Mouse (Mus musculus): Measurements from ENCODE around the gene Tnni3. TPM values are rescaled to one million over a fixed set of nuclear protein-coding genes. Genes with fewer than 3 reads are reported as not detected.

Gene Tnni3
- polyA plus RNA-seq, 1 experiment = 13.3 TPM

DNA sequence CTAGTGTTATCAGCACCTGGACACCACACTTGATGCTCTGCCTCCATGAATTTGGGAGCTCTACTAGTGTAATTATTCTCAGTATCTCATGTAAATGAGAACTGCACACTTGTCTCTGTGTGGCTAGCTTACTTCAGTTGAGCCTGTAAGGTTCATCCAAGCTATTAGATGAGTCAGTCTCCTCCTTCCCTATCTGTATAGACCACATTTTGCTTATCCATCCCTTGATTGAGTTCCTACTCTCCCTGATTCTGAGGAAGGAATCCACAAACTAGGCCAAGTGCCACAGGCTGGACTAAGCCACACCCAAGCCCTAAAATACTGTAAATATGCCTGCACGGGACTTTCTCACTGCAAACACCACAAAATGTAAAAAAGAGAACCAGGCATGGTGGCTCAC is 30.0 kb downstream of the Tnni3 start:
- Histone ChIP-seq H3ac (ENCODE audit: control insufficient read depth, insufficient read length) (no peak overlapping the region), H3K36me3 (ENCODE audit: control insufficient read depth, insufficient read depth) (peaks cover 19% of the 10 kb centered on the region), H3K27me3 (ENCODE audit: control insufficient read depth, insufficient read depth, insufficient read length) (no peaks in the 10 kb centered on the region)

DNA sequence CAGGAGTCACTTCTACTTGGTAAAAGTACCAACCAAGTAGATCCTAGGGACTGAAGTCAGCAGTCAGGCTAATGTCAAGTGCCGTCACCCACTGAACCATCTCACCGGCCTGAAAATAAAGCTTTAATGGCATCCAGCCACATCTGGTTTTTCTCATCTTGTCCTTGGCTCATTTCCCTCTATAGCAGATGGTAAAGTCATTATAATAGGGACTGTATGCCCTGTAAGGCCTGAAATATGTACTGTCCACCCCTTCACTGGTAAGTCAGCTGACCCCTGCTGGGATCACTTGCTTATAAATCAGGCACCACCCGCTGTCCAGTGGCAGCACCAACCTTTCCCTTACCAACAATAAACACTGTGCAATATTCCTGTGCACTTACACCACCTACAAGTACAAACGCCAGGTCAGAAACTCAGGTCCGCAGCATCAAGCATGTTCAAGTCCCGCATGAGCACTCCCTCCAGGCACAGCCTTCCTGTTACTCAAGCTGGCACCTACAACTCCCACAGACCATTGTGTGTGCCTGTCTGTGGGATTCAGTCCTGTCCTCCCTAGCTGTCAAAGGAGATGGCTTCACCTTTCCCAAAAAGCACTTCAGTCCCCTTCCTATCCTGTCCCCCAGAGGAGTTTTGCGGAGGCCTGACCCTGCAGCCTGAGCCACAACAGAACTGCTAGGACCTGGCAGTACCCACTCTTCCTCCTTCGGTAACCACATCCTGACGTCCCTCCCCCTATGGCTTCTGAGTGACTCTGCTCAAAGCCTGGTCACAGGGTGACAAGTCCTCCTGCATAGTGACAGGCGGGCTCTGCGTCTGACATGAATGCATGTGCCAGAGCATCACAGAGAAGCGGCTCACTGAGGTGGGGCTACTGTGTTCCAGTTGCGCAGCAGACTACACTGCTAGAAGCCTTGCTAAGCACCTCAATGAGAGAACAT is 31.5 kb downstream of the Tnni3 start:
- peaks cover 23% of the 10 kb centered on the region for H3K36me3 ChIP-seq (ENCODE audit: control insufficient read depth, insufficient read depth)
- peak overlapping the region; percentile 18 for H3K4me2 ChIP-seq (ENCODE audit: low read depth)
- H3K79me2 ChIP-seq (ENCODE audit: control insufficient read depth, insufficient read depth) = peaks cover 61% of the 10 kb centered on the region
- TF ChIP-seq POLR2AphosphoS2 (IDR thresholded peaks at IDR 0.05; ENCODE audit: insufficient read length, low read depth) (no peak), POLR2A (IDR thresholded peaks at IDR 0.05; ENCODE audit: insufficient read length, low read depth) (no peak), USF1 (IDR thresholded peaks at IDR 0.05; ENCODE audit: low read depth) (peak; percentile 31), REST (IDR thresholded peaks at IDR 0.05; ENCODE audit: insufficient read depth, insufficient read length) (no peak), E2F4 (IDR thresholded peaks at IDR 0.05; ENCODE audit: insufficient read depth) (no peak), MAX (IDR thresholded peaks at IDR 0.05; ENCODE audit: low read depth) (no peak), CEBPB (IDR thresholded peaks at IDR 0.05; ENCODE audit: insufficient read depth, poor library complexity, severe bottlenecking) (no peak)
- no peak overlapping the region for H3K4me3 ChIP-seq
- H3ac ChIP-seq (ENCODE audit: control insufficient read depth, insufficient read length) = no peak overlapping the region
- H3K27me3 ChIP-seq (ENCODE audit: control insufficient read depth, insufficient read depth, insufficient read length) = no peaks in the 10 kb centered on the region

More for the DNA sequence above, 30.0 kb downstream of the Tnni3 start:
- Histone ChIP-seq H3K4me3 (no peak overlapping the region), H3K4me2 (ENCODE audit: low read depth) (no peak overlapping the region), H3K79me2 (ENCODE audit: control insufficient read depth, insufficient read depth) (peaks cover 66% of the 10 kb centered on the region)
- TF ChIP-seq REST (IDR thresholded peaks at IDR 0.05; ENCODE audit: insufficient read depth, insufficient read length) (no peak), USF1 (IDR thresholded peaks at IDR 0.05; ENCODE audit: low read depth) (no peak), E2F4 (IDR thresholded peaks at IDR 0.05; ENCODE audit: insufficient read depth) (no peak), MYOD1 (IDR thresholded peaks at IDR 0.05; ENCODE audit: control insufficient read depth in 1 of 3, insufficient read length in 2 of 3, low read depth in 2 of 3) (no peak), POLR2AphosphoS2 (IDR thresholded peaks at IDR 0.05; ENCODE audit: insufficient read length, low read depth) (no peak), MYOG (IDR thresholded peaks at IDR 0.05; ENCODE audit: control insufficient read depth in 1 of 3, insufficient read depth in 1 of 3, insufficient read length in 2 of 3, low read depth in 2 of 3) (no peak), POLR2A (IDR thresholded peaks at IDR 0.05; ENCODE audit: insufficient read length, low read depth) (no peak), SRF (IDR thresholded peaks at IDR 0.05; ENCODE audit: control insufficient read depth, insufficient read length, low read depth) (no peak), CEBPB (IDR thresholded peaks at IDR 0.05; ENCODE audit: insufficient read depth, poor library complexity, severe bottlenecking) (no peak), TCF3 (IDR thresholded peaks at IDR 0.05; ENCODE audit: insufficient read length, low read depth) (no peak), TCF12 (IDR thresholded peaks at IDR 0.05; ENCODE audit: insufficient read depth, poor library complexity, severe bottlenecking) (no peak), MAX (IDR thresholded peaks at IDR 0.05; ENCODE audit: low read depth) (no peak)

DNA sequence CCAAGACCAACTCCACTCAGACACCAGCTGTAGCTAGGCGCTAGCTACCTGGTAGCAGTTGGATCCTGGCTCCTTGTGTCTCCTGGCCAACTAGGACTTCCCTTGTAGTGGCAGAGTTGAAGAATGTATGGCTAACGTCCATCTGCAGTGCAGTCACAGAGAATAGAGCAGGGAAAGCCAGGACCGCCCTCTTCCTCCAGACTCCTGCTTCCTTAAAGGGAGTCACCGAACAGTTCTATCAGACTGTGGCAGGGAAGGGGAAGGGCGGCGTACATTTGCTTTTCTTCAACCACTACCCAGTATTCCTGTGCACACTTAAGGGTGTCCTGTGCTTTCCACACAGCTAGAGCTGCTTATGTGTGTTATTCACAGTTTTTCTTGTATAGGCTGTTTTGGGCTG is 32.7 kb downstream of the Tnni3 start:
- Histone ChIP-seq H3K27me3 (ENCODE audit: control insufficient read depth, insufficient read depth, insufficient read length) (no peaks in the 10 kb centered on the region), H3K36me3 (ENCODE audit: control insufficient read depth, insufficient read depth) (peaks cover 22% of the 10 kb centered on the region), H3K4me2 (ENCODE audit: low read depth) (peak overlapping the region; percentile 43), H3ac (ENCODE audit: control insufficient read depth, insufficient read length) (no peak overlapping the region), H3K4me3 (no peak overlapping the region), H3K79me2 (ENCODE audit: control insufficient read depth, insufficient read depth) (peaks cover 48% of the 10 kb centered on the region)
- no peak for TF ChIP-seq TCF3 (IDR thresholded peaks at IDR 0.05; ENCODE audit: insufficient read length, low read depth)
- peak in 1 of 3 experiments; percentile 26 for TF ChIP-seq MYOD1 (IDR thresholded peaks at IDR 0.05; ENCODE audit: control insufficient read depth in 1 of 3, insufficient read length in 2 of 3, low read depth in 2 of 3)

DNA sequence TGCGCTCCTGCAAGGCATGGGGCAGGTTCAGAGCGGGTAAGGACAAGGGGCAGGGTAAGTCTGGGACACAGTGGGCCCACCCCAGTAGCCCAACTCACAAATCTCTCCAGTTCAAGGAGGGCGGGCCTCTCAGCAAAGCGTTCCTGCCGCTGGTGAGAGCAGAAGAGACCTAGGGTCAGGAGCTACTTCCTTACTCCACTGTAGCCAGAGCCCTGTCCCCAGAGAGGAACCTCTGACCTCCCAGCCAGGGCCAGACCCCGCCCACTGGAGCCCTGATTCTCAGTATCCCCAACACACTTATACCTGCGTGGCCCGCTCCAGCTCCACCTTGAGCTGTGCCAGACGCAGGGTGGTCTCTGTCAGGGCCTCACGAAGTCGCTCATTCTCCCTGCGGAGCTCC is 41.7 kb downstream of the Tnni3 start:
- Histone ChIP-seq H3K27me3 (ENCODE audit: control insufficient read depth, insufficient read depth, insufficient read length) (no peaks in the 10 kb centered on the region), H3ac (ENCODE audit: control insufficient read depth, insufficient read length) (no peak overlapping the region), H3K4me3 (no peak overlapping the region), H3K36me3 (ENCODE audit: control insufficient read depth, insufficient read depth) (peaks cover 2% of the 10 kb centered on the region), H3K79me2 (ENCODE audit: control insufficient read depth, insufficient read depth) (no peaks in the 10 kb centered on the region), H3K4me2 (ENCODE audit: low read depth) (no peak overlapping the region)
- no peak for TF ChIP-seq SRF (IDR thresholded peaks at IDR 0.05; ENCODE audit: control insufficient read depth, insufficient read length, low read depth)
- TF ChIP-seq USF1 (IDR thresholded peaks at IDR 0.05; ENCODE audit: low read depth) = no peak
- no peak for TF ChIP-seq POLR2AphosphoS2 (IDR thresholded peaks at IDR 0.05; ENCODE audit: insufficient read length, low read depth)
- no peak for TF ChIP-seq POLR2A (IDR thresholded peaks at IDR 0.05; ENCODE audit: insufficient read length, low read depth)
- TF ChIP-seq MYOG (IDR thresholded peaks at IDR 0.05; ENCODE audit: control insufficient read depth in 1 of 3, insufficient read depth in 1 of 3, insufficient read length in 2 of 3, low read depth in 2 of 3) = no peak
- no peak for TF ChIP-seq TCF12 (IDR thresholded peaks at IDR 0.05; ENCODE audit: insufficient read depth, poor library complexity, severe bottlenecking)
- no peak for TF ChIP-seq MAX (IDR thresholded peaks at IDR 0.05; ENCODE audit: low read depth)
- no peak for TF ChIP-seq REST (IDR thresholded peaks at IDR 0.05; ENCODE audit: insufficient read depth, insufficient read length)
- TF ChIP-seq MYOD1 (IDR thresholded peaks at IDR 0.05; ENCODE audit: control insufficient read depth in 1 of 3, insufficient read length in 2 of 3, low read depth in 2 of 3) = no peak
- no peak for TF ChIP-seq CEBPB (IDR thresholded peaks at IDR 0.05; ENCODE audit: insufficient read depth, poor library complexity, severe bottlenecking)
- no peak for TF ChIP-seq E2F4 (IDR thresholded peaks at IDR 0.05; ENCODE audit: insufficient read depth)
- no peak for TF ChIP-seq TCF3 (IDR thresholded peaks at IDR 0.05; ENCODE audit: insufficient read length, low read depth)

DNA sequence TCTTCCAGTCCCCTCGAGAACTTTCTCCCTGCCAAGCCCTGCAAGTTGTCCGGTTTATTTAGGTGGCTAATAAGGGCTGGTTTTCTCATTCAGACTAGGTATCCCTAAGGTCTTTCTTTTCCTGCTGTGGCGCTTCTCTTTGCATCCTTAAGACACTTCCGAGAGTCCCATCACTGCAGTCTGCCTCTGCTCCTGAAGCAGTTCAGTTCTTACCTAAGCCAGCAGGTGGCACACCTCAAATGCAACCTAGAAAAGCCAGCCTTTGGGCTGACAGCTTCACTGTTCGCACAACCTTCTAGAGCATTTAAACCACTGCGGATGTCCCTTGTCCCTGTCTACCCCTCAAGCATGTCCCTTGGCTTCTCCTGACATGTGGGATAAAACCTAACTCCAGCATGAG is 44.4 kb downstream of the Tnni3 start:
- no peak overlapping the region for H3K4me2 ChIP-seq (ENCODE audit: low read depth)

More for the DNA sequence above, 44.4 kb downstream of the Tnni3 start:
- no peaks in the 10 kb centered on the region for H3K79me2 ChIP-seq (ENCODE audit: control insufficient read depth, insufficient read depth)
- H3ac ChIP-seq (ENCODE audit: control insufficient read depth, insufficient read length) = no peak overlapping the region
- no peaks in the 10 kb centered on the region for H3K36me3 ChIP-seq (ENCODE audit: control insufficient read depth, insufficient read depth)
- TF ChIP-seq USF1 (IDR thresholded peaks at IDR 0.05; ENCODE audit: low read depth) (no peak), MAX (IDR thresholded peaks at IDR 0.05; ENCODE audit: low read depth) (no peak), CEBPB (IDR thresholded peaks at IDR 0.05; ENCODE audit: insufficient read depth, poor library complexity, severe bottlenecking) (no peak), POLR2A (IDR thresholded peaks at IDR 0.05; ENCODE audit: insufficient read length, low read depth) (no peak), MYOG (IDR thresholded peaks at IDR 0.05; ENCODE audit: control insufficient read depth in 1 of 3, insufficient read depth in 1 of 3, insufficient read length in 2 of 3, low read depth in 2 of 3) (no peak), POLR2AphosphoS2 (IDR thresholded peaks at IDR 0.05; ENCODE audit: insufficient read length, low read depth) (no peak), TCF12 (IDR thresholded peaks at IDR 0.05; ENCODE audit: insufficient read depth, poor library complexity, severe bottlenecking) (no peak), REST (IDR thresholded peaks at IDR 0.05; ENCODE audit: insufficient read depth, insufficient read length) (no peak), SRF (IDR thresholded peaks at IDR 0.05; ENCODE audit: control insufficient read depth, insufficient read length, low read depth) (no peak), MYOD1 (IDR thresholded peaks at IDR 0.05; ENCODE audit: control insufficient read depth in 1 of 3, insufficient read length in 2 of 3, low read depth in 2 of 3) (no peak), TCF3 (IDR thresholded peaks at IDR 0.05; ENCODE audit: insufficient read length, low read depth) (no peak)
- no peaks in the 10 kb centered on the region for H3K27me3 ChIP-seq (ENCODE audit: control insufficient read depth, insufficient read depth, insufficient read length)
- H3K4me3 ChIP-seq = no peak overlapping the region

Measured in myocyte (in vitro differentiated cells).